Mouse (Mus musculus) spleen, adult 2 months (tissue): ENCODE data around the gene Rbfox1. TPM values are rescaled to one million over a fixed set of nuclear protein-coding genes. Genes with fewer than 3 reads are reported as not detected.

Experiments
- DNase-seq, 2 experiments: peaks; one replicate each; pipeline versions ENCODE4 v3.0.0 to v3.0.0-alpha.2; 2012 to 2021; ENCODE audit warnings: low spot score in 2 of 2, low read depth in 1 of 2
- H3K27ac ChIP-seq: fragments of 200-500 bp; 2 replicates; pipeline ENCODE4 v1.5.1; 2012; ENCODE audit warnings: low read length, inconsistent platforms; ENCODE audit not compliant: insufficient read depth
- H3K27me3 ChIP-seq: fragments of 200-500 bp; 2 replicates; pipeline ENCODE4 v1.6.1; 2012; ENCODE audit warnings: mild to moderate bottlenecking, moderate library complexity, low read length, inconsistent platforms; ENCODE audit not compliant: control insufficient read depth, insufficient read depth
- H3K36me3 ChIP-seq: fragments of 200-500 bp; 2 replicates; pipeline ENCODE4 v1.6.1; 2012; ENCODE audit warnings: mild to moderate bottlenecking, low read length, inconsistent platforms; ENCODE audit not compliant: control insufficient read depth, insufficient read depth
- H3K4me1 ChIP-seq: fragments of 200-500 bp; 2 replicates; pipeline ENCODE4 v1.6.1; 2011; ENCODE audit warnings: inconsistent platforms; ENCODE audit not compliant: control insufficient read depth, insufficient read depth, insufficient read length
- H3K4me3 ChIP-seq: fragments of 200-500 bp; 2 replicates; pipeline ENCODE4 v1.5.1; 2011; ENCODE audit warnings: mild to moderate bottlenecking, inconsistent platforms; ENCODE audit not compliant: insufficient read depth, insufficient read length; ENCODE audit errors: extremely low read depth
- CTCF ChIP-seq: fragments of 200-500 bp; IDR thresholded peaks from 2 replicates; pipeline ENCODE4 v1.5.1; 2011; ENCODE audit warnings: mild to moderate bottlenecking, inconsistent platforms; ENCODE audit not compliant: insufficient read depth, insufficient read length, insufficient replicate concordance; ENCODE audit errors: extremely low read depth
- POLR2A ChIP-seq: fragments of 200-500 bp; IDR thresholded peaks from 2 replicates; pipeline ENCODE4 v1.6.1; 2011; ENCODE audit warnings: low read depth, low read length, inconsistent platforms
- WGBS: fragments of 180-500 bp; shearing (Covaris S2); methylation state at CpG from one replicate; pipeline ENCODE4 v1.1.7; 2018; 5-methylcytosine and 5-hydroxymethylcytosine counted together
- polyA plus RNA-seq: library from polyadenylated mRNA; depleted of rRNA; stranded (reverse); fragments of >200 nt; gene quantifications from 2 replicates; pipeline ENCODE4 v1.2.3, GENCODE M21; 2012

The Rbfox1 gene
- polyA plus RNA-seq, 1 experiment, result 1.0 TPM

- H3K4me1 ChIP-seq, result no peaks in the 10 kb centered on the region
- H3K4me3 ChIP-seq, result no peak overlapping the region
- no peak for DNase-seq
- no peak overlapping the region for H3K27ac ChIP-seq
- H3K36me3 ChIP-seq, result no peaks in the 10 kb centered on the region
- 83% methylated on average over 16 of the region's 16 CpGs for WGBS
- H3K27me3 ChIP-seq, result no peaks in the 10 kb centered on the region
- TF ChIP-seq POLR2A (no peak), CTCF (no peak)
Observed at GRCm38 (mm10) chr16:7149106-7149899, 1264.1 kb downstream of the Rbfox1 start.

GRCm38 (mm10) chr16:7150201-7150791 lies 1265.1 kb downstream of the Rbfox1 start:
- no peaks in the 10 kb centered on the region for H3K27me3 ChIP-seq
- H3K4me3 ChIP-seq, result no peak overlapping the region
- TF ChIP-seq CTCF, result no peak
- TF ChIP-seq POLR2A, result no peak
- no peaks in the 10 kb centered on the region for H3K4me1 ChIP-seq
- no peak overlapping the region for H3K27ac ChIP-seq
- no peak for DNase-seq
- no peaks in the 10 kb centered on the region for H3K36me3 ChIP-seq
- 12% methylated on average over 8 of the region's 8 CpGs for WGBS

GRCm38 (mm10) chr16:7152401-7152800 lies 1267.2 kb downstream of the Rbfox1 start:
- no peak for DNase-seq
- Histone ChIP-seq H3K36me3 (no peaks in the 10 kb centered on the region), H3K27me3 (no peaks in the 10 kb centered on the region), H3K4me1 (no peaks in the 10 kb centered on the region), H3K4me3 (no peak overlapping the region), H3K27ac (no peak overlapping the region)
- WGBS, result 89% methylated on average over 4 of the region's 4 CpGs
- no peak for TF ChIP-seq CTCF
- TF ChIP-seq POLR2A, result no peak

- H3K27ac ChIP-seq, result no peak overlapping the region
- H3K4me3 ChIP-seq, result no peak overlapping the region
- H3K36me3 ChIP-seq, result no peaks in the 10 kb centered on the region
- TF ChIP-seq POLR2A, result no peak
- TF ChIP-seq CTCF, result no peak
- H3K27me3 ChIP-seq, result no peaks in the 10 kb centered on the region
- 66% methylated on average over 3 of the region's 3 CpGs for WGBS
- DNase-seq, result no peak
- no peaks in the 10 kb centered on the region for H3K4me1 ChIP-seq
Observed at GRCm38 (mm10) chr16:7154671-7155070, 1269.5 kb downstream of the Rbfox1 start.

- no peaks in the 10 kb centered on the region for H3K4me1 ChIP-seq
- WGBS, result 85% methylated on average over 8 of the region's 8 CpGs
- no peak for DNase-seq
- no peak for TF ChIP-seq POLR2A
- TF ChIP-seq CTCF, result no peak
- H3K27ac ChIP-seq, result no peak overlapping the region
- no peak overlapping the region for H3K4me3 ChIP-seq
- H3K36me3 ChIP-seq, result no peaks in the 10 kb centered on the region
- H3K27me3 ChIP-seq, result no peaks in the 10 kb centered on the region
Observed at GRCm38 (mm10) chr16:7158856-7159826, 1274.0 kb downstream of the Rbfox1 start.

- no peaks in the 10 kb centered on the region for H3K36me3 ChIP-seq
- H3K4me3 ChIP-seq, result no peak overlapping the region
- no peaks in the 10 kb centered on the region for H3K27me3 ChIP-seq
- no peak for DNase-seq
- H3K4me1 ChIP-seq, result no peaks in the 10 kb centered on the region
- 93% methylated on average over 6 of the region's 6 CpGs for WGBS
- no peak overlapping the region for H3K27ac ChIP-seq
- TF ChIP-seq CTCF (no peak), POLR2A (no peak)
Observed at GRCm38 (mm10) chr16:7159827-7160217, 1274.7 kb downstream of the Rbfox1 start.
